Mouse (Mus musculus) olfactory bulb, adult 2 months (tissue): Measurements from ENCODE around the gene Hspb9.

ENCODE experiments used
- CTCF ChIP-seq: fragments of 200-500 bp; IDR thresholded peaks from 2 replicates; pipeline ENCODE4 v1.5.1; 2012; ENCODE audit warnings: low read depth, mild to moderate bottlenecking, low read length, moderate library complexity; ENCODE audit not compliant: insufficient read depth
- POLR2A ChIP-seq: fragments of 200-500 bp; IDR thresholded peaks from 2 replicates; pipeline ENCODE4 v1.6.1; 2012; ENCODE audit warnings: mild to moderate bottlenecking, low read depth, low read length, moderate library complexity; ENCODE audit not compliant: insufficient read depth

DNA sequence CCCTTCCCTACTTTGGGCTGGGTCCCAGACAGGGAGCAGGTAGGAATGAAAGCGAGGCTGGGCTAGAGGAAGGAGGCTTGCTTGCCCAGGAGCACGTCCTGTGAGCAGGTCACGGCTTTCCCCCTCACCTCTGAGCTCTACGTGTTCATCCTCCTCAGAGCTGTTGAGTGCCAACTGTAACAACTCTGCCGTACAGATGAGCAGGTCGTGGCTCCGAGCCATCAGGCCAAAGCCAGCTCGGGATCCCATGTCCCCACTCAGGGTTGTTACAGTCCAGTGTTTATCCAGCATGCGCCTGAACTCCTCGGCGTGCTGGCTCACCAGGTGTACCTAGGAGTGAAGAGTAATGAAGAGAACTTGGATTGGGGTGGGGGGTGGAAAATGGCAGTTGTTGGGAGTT is 10.3 kb upstream of the Hspb9 start:
- TF ChIP-seq POLR2A (no peak), CTCF (no peak)
